Mouse (Mus musculus): ENCODE results near the gene Pigr. TPM values are rescaled to one million over a fixed set of nuclear protein-coding genes. Genes with fewer than 3 reads are reported as not detected.

Pigr gene
- polyA plus RNA-seq, 1 experiment = not detected

DNA sequence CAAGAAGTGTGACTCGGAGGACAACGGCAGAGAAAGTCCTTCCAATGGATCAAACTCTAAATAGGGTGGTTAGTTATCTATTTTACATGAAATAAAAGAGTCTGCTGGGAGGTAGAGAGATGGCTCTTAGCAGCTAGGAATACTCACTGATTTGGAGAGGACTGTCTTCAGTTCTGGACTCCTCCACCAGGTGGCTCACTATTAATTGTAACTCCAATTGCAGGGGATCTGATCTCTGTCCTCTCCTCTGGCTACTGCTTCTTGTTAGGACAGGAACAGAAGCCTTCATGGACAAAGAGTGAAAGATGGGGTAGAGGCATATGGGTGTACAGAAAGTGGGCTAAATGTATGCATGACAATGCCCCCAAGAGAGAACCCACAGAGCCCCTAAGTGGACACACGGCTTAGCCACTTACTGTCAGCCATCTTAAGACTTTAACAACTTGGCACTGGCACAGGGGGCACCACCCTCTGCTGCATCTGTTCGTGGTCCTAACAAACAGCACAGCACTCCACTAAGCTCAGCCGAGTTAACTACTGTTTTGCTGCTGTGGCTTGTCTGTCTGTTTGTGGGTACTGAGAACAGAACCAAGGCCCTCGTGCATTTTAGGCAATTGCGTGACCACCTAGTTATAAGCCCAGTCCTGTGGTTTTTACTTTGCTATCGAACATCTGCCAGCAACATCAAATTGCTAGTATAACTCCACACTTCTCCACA, 29.4 kb upstream of the Pigr start:
- no peaks in the 10 kb centered on the region for H3K27me3 ChIP-seq (ENCODE audit: control insufficient read depth, insufficient read depth, low read length, poor library complexity, severe bottlenecking)
- H3K27ac ChIP-seq (ENCODE audit: insufficient read depth, low read length) = no peak overlapping the region
- TF ChIP-seq CTCF (IDR thresholded peaks at IDR 0.05; ENCODE audit: low read depth, low read length) (no peak), EP300 (IDR thresholded peaks at IDR 0.05; ENCODE audit: insufficient read depth, low read depth, low read length) (no peak), POLR2A (IDR thresholded peaks at IDR 0.05; ENCODE audit: insufficient read depth, low read length) (no peak)
- H3K36me3 ChIP-seq (ENCODE audit: control insufficient read depth, insufficient read depth, low read length, poor library complexity, severe bottlenecking) = no peaks in the 10 kb centered on the region
- no peaks in the 10 kb centered on the region for H3K9me3 ChIP-seq (replicated peaks; ENCODE audit: control insufficient read depth, insufficient read depth, low read length, poor library complexity, severe bottlenecking)
- H3K4me1 ChIP-seq (ENCODE audit: control insufficient read depth, insufficient read depth, low read length) = no peaks in the 10 kb centered on the region
- no peak overlapping the region for H3K9ac ChIP-seq (ENCODE audit: low read depth, poor library complexity, severe bottlenecking)
- H3K4me3 ChIP-seq (ENCODE audit: low read depth, low read length) = no peak overlapping the region

DNA sequence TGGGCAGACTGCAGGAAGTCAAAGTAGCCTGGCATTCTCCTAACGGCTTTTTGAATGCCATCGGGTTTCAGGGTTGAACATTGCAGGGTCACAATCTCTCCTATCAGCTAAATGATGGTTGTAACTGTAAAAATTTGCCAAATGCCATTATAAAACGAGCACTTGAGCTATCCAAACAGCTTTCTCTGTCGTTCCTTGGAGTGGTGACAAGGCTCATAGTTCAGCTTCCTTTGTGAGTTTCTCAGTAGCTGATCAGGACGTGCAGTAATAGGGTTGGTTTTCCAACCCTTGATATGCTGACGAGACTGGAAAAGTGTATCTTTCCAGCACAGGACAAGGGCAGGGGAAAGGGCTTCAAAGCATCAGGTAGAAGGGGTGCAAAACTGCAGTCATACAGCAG, 28.4 kb upstream of the Pigr start:
- Histone ChIP-seq H3K27ac (ENCODE audit: insufficient read depth, low read length) (no peak overlapping the region), H3K4me1 (ENCODE audit: control insufficient read depth, insufficient read depth, low read length) (no peaks in the 10 kb centered on the region), H3K4me3 (ENCODE audit: low read depth, low read length) (no peak overlapping the region), H3K9me3 (replicated peaks; ENCODE audit: control insufficient read depth, insufficient read depth, low read length, poor library complexity, severe bottlenecking) (no peaks in the 10 kb centered on the region), H3K27me3 (ENCODE audit: control insufficient read depth, insufficient read depth, low read length, poor library complexity, severe bottlenecking) (no peaks in the 10 kb centered on the region), H3K9ac (ENCODE audit: low read depth, poor library complexity, severe bottlenecking) (no peak overlapping the region), H3K36me3 (ENCODE audit: control insufficient read depth, insufficient read depth, low read length, poor library complexity, severe bottlenecking) (no peaks in the 10 kb centered on the region)
- TF ChIP-seq EP300 (IDR thresholded peaks at IDR 0.05; ENCODE audit: insufficient read depth, low read depth, low read length) (no peak), POLR2A (IDR thresholded peaks at IDR 0.05; ENCODE audit: insufficient read depth, low read length) (no peak), CTCF (IDR thresholded peaks at IDR 0.05; ENCODE audit: low read depth, low read length) (no peak)

- Histone ChIP-seq H3K9me3 (replicated peaks; ENCODE audit: control insufficient read depth, insufficient read depth, low read length, poor library complexity, severe bottlenecking) (no peaks in the 10 kb centered on the region), H3K4me3 (ENCODE audit: low read depth, low read length) (no peak overlapping the region)
- no peak for TF ChIP-seq EP300 (IDR thresholded peaks at IDR 0.05; ENCODE audit: insufficient read depth, low read depth, low read length)
- TF ChIP-seq POLR2A (IDR thresholded peaks at IDR 0.05; ENCODE audit: insufficient read depth, low read length) = no peak
- no peak for TF ChIP-seq CTCF (IDR thresholded peaks at IDR 0.05; ENCODE audit: low read depth, low read length)
Observed at GRCm38 (mm10) chr1:130798551-130798950, 27.9 kb upstream of the Pigr start.

GRCm38 (mm10) chr1:130799399-130799798, 27.1 kb upstream of the Pigr start:
- no peaks in the 10 kb centered on the region for H3K36me3 ChIP-seq (ENCODE audit: control insufficient read depth, insufficient read depth, low read length, poor library complexity, severe bottlenecking)
- no peaks in the 10 kb centered on the region for H3K27me3 ChIP-seq (ENCODE audit: control insufficient read depth, insufficient read depth, low read length, poor library complexity, severe bottlenecking)
- H3K9ac ChIP-seq (ENCODE audit: low read depth, poor library complexity, severe bottlenecking) = no peak overlapping the region
- no peak overlapping the region for H3K27ac ChIP-seq (ENCODE audit: insufficient read depth, low read length)
- H3K9me3 ChIP-seq (replicated peaks; ENCODE audit: control insufficient read depth, insufficient read depth, low read length, poor library complexity, severe bottlenecking) = no peaks in the 10 kb centered on the region
- no peak overlapping the region for H3K4me3 ChIP-seq (ENCODE audit: low read depth, low read length)
- TF ChIP-seq EP300 (IDR thresholded peaks at IDR 0.05; ENCODE audit: insufficient read depth, low read depth, low read length) (no peak), CTCF (IDR thresholded peaks at IDR 0.05; ENCODE audit: low read depth, low read length) (no peak), POLR2A (IDR thresholded peaks at IDR 0.05; ENCODE audit: insufficient read depth, low read length) (no peak)
- H3K4me1 ChIP-seq (ENCODE audit: control insufficient read depth, insufficient read depth, low read length) = no peaks in the 10 kb centered on the region

More at GRCm38 (mm10) chr1:130798551-130798950, 27.9 kb upstream of the Pigr start:
- no peaks in the 10 kb centered on the region for H3K4me1 ChIP-seq (ENCODE audit: control insufficient read depth, insufficient read depth, low read length)
- H3K9ac ChIP-seq (ENCODE audit: low read depth, poor library complexity, severe bottlenecking) = no peak overlapping the region
- no peaks in the 10 kb centered on the region for H3K27me3 ChIP-seq (ENCODE audit: control insufficient read depth, insufficient read depth, low read length, poor library complexity, severe bottlenecking)
- no peaks in the 10 kb centered on the region for H3K36me3 ChIP-seq (ENCODE audit: control insufficient read depth, insufficient read depth, low read length, poor library complexity, severe bottlenecking)
- no peak overlapping the region for H3K27ac ChIP-seq (ENCODE audit: insufficient read depth, low read length)

GRCm38 (mm10) chr1:130800602-130801001, 25.9 kb upstream of the Pigr start, which contains the start of gene Fcamr:
Gene Fcamr, plus strand, starts transcription at chr1:130800902.
- H3K4me3 ChIP-seq (ENCODE audit: low read depth, low read length) = no peak within 1 kb of the TSS
- no peaks in the 10 kb centered on the region for H3K36me3 ChIP-seq (ENCODE audit: control insufficient read depth, insufficient read depth, low read length, poor library complexity, severe bottlenecking)
- H3K27me3 ChIP-seq (ENCODE audit: control insufficient read depth, insufficient read depth, low read length, poor library complexity, severe bottlenecking) = no peaks in the 10 kb centered on the region
- no peaks in the 10 kb centered on the region for H3K9me3 ChIP-seq (replicated peaks; ENCODE audit: control insufficient read depth, insufficient read depth, low read length, poor library complexity, severe bottlenecking)
- H3K27ac ChIP-seq (ENCODE audit: insufficient read depth, low read length) = no peak within 1 kb of the TSS
- no peak within 1 kb of the TSS for H3K9ac ChIP-seq (ENCODE audit: low read depth, poor library complexity, severe bottlenecking)
- H3K4me1 ChIP-seq (ENCODE audit: control insufficient read depth, insufficient read depth, low read length) = no peaks in the 10 kb centered on the region
- TF ChIP-seq POLR2A (IDR thresholded peaks at IDR 0.05; ENCODE audit: insufficient read depth, low read length) (no peak), CTCF (IDR thresholded peaks at IDR 0.05; ENCODE audit: low read depth, low read length) (no peak), EP300 (IDR thresholded peaks at IDR 0.05; ENCODE audit: insufficient read depth, low read depth, low read length) (no peak)

GRCm38 (mm10) chr1:130801511-130801910, 25.0 kb upstream of the Pigr start:
- no peaks in the 10 kb centered on the region for H3K27me3 ChIP-seq (ENCODE audit: control insufficient read depth, insufficient read depth, low read length, poor library complexity, severe bottlenecking)
- no peaks in the 10 kb centered on the region for H3K36me3 ChIP-seq (ENCODE audit: control insufficient read depth, insufficient read depth, low read length, poor library complexity, severe bottlenecking)
- H3K27ac ChIP-seq (ENCODE audit: insufficient read depth, low read length) = no peak overlapping the region
- H3K4me1 ChIP-seq (ENCODE audit: control insufficient read depth, insufficient read depth, low read length) = no peaks in the 10 kb centered on the region
- TF ChIP-seq POLR2A (IDR thresholded peaks at IDR 0.05; ENCODE audit: insufficient read depth, low read length) (no peak), EP300 (IDR thresholded peaks at IDR 0.05; ENCODE audit: insufficient read depth, low read depth, low read length) (no peak), CTCF (IDR thresholded peaks at IDR 0.05; ENCODE audit: low read depth, low read length) (no peak)
- H3K9ac ChIP-seq (ENCODE audit: low read depth, poor library complexity, severe bottlenecking) = no peak overlapping the region
- no peaks in the 10 kb centered on the region for H3K9me3 ChIP-seq (replicated peaks; ENCODE audit: control insufficient read depth, insufficient read depth, low read length, poor library complexity, severe bottlenecking)
- no peak overlapping the region for H3K4me3 ChIP-seq (ENCODE audit: low read depth, low read length)

All from ES-Bruce4 (cell line).